Mouse (Mus musculus) lung, embryonic 16.5 days (tissue): ENCODE data around the gene Clca4a. TPM values are rescaled to one million over a fixed set of nuclear protein-coding genes. Genes with fewer than 3 reads are reported as not detected.

Experiments used
- polyA plus RNA-seq: library from polyadenylated mRNA; unstranded; fragments of >200 nt; fragmentation: Nextera tagmentation; extraction: Ambion mirVana; gene quantifications from 2 replicates; pipeline ENCODE4 v1.2.1, GENCODE M21; 2015

The Clca4a gene
- polyA plus RNA-seq, 1 experiment from 2014 or later = not detected

Other genes with a start within 250 kb of the Clca4a start
- gene Clca3a1, start 214.1 kb downstream of the Clca4a start, polyA plus RNA-seq = 3.8 and 4.0 TPM in 2 replicates
- gene Clca3a2, start 155.6 kb downstream of the Clca4a start, polyA plus RNA-seq = 1.8 and 4.0 TPM in 2 replicates
- 0.15 and 0.20 TPM in 2 replicates for gene Clca3b, start 125.7 kb downstream of the Clca4a start, polyA plus RNA-seq
- 0.40 TPM in 1 of 2 replicates, not detected in the other for gene Clca4b, start 42.5 kb downstream of the Clca4a start, polyA plus RNA-seq
- gene Clca1, start 57.7 kb upstream of the Clca4a start, polyA plus RNA-seq = 0.13 TPM in 1 of 2 replicates, not detected in the other
- gene Clca2, start 124.4 kb upstream of the Clca4a start, polyA plus RNA-seq = 0.14 and 0.33 TPM in 2 replicates
- 15.9 and 16.0 TPM in 2 replicates for gene Odf2l, start 143.5 kb upstream of the Clca4a start, polyA plus RNA-seq